Mouse (Mus musculus) embryonic fibroblast, embryonic 13.5 days (primary cell): ENCODE data around the gene Anapc15.

Source experiments
- CTCF ChIP-seq: IDR thresholded peaks from 2 replicates; pipeline ENCODE4 v1.5.1; 2011; ENCODE audit warnings: mild to moderate bottlenecking, control low read depth, low read length, moderate library complexity, borderline replicate concordance; ENCODE audit not compliant: insufficient read depth
- POLR2A ChIP-seq: IDR thresholded peaks from 2 replicates; pipeline ENCODE4 v1.6.1; 2011; ENCODE audit warnings: low read depth, mild to moderate bottlenecking, control low read depth, low read length, moderate library complexity

- no peak for TF ChIP-seq CTCF
- TF ChIP-seq POLR2A, result no peak
Observed at GRCm38 (mm10) chr7:101868241-101869162, 5.0 kb downstream of the Anapc15 start.
